In the genomic region with DNA sequence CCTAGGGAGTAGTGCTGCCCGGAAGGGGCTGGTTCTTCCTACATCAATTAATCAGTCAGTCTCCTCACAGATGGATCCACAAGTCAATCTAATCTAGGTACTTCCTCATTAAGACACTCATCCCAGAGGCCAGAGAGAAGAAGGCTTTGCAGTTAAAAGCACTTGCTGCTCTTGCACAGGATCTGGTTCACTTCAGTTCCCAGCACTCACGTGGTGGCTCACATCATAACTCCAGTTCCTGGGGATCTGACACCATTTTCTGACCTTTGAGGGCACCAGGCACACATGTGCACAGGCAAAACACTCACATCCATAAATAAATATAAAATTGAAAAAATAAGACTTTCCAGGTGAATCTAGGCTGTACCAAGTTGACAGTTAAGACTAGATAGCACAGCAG, we compare ENCODE assay signal across 36 mouse cellular contexts. TPM values are rescaled to one million over a fixed set of nuclear protein-coding genes. Genes with fewer than 3 reads are reported as not detected.
"Had no signal": no experiment of that assay in that cellular context is flagged by ENCODE, and none has a peak within 500 bp of the region (broad histone marks: within the 10 kb centered on the region; RNA-seq: fewer than 3 reads in every experiment).

No protein-coding gene starts in this region.

- H3K4me3 ChIP-seq: left cerebral cortex, adult 2 months; limb, embryonic 10.5 days; limb, embryonic 12.5 days; limb, embryonic 13.5 days; limb, embryonic 15.5 days; liver, embryonic 12.5 days; liver, embryonic 13.5 days; liver, embryonic 15.5 days; lung, embryonic 15.5 days; megakaryocyte, embryonic 14.5 days; midbrain, embryonic 10.5 days; midbrain, embryonic 12.5 days; midbrain, embryonic 13.5 days; midbrain, embryonic 15.5 days; myocyte; neural tube, embryonic 12.5 days had no signal

- H3K4me2 ChIP-seq: limb, embryonic 12.5 days; limb, embryonic 13.5 days; limb, embryonic 15.5 days; liver, embryonic 11.5 days; liver, embryonic 12.5 days; liver, embryonic 13.5 days; liver, embryonic 15.5 days; lung, embryonic 14.5 days; lung, embryonic 15.5 days; midbrain, embryonic 12.5 days; midbrain, embryonic 13.5 days; midbrain, embryonic 15.5 days; neural tube, embryonic 12.5 days had no signal

- H3K4me1 ChIP-seq: limb, embryonic 10.5 days; limb, embryonic 12.5 days; limb, embryonic 13.5 days; limb, embryonic 15.5 days; liver, embryonic 13.5 days; lung, embryonic 15.5 days; megakaryocyte, embryonic 14.5 days; midbrain, embryonic 10.5 days; midbrain, embryonic 12.5 days; midbrain, embryonic 13.5 days; midbrain, embryonic 15.5 days; neural tube, embryonic 12.5 days had no signal

- H3K27me3 ChIP-seq: limb, embryonic 12.5 days; limb, embryonic 13.5 days; limb, embryonic 15.5 days; liver, embryonic 12.5 days; liver, embryonic 13.5 days; liver, embryonic 15.5 days; lung, embryonic 15.5 days; megakaryocyte, embryonic 14.5 days; midbrain, embryonic 15.5 days; neural tube, embryonic 12.5 days had no signal

- ATAC-seq: liver, embryonic 12.5 days; liver, postnatal 0 days; lung, postnatal 0 days; midbrain, embryonic 13.5 days; midbrain, embryonic 15.5 days; midbrain, embryonic 16.5 days had no signal

- H3K36me3 ChIP-seq: limb, embryonic 10.5 days; limb, embryonic 12.5 days; limb, embryonic 13.5 days; limb, embryonic 15.5 days; liver, embryonic 12.5 days; liver, embryonic 13.5 days; liver, embryonic 15.5 days; lung, embryonic 15.5 days; midbrain, embryonic 10.5 days; midbrain, embryonic 12.5 days; midbrain, embryonic 13.5 days; midbrain, embryonic 15.5 days; neural tube, embryonic 12.5 days had no signal

- H3K27ac ChIP-seq: left cerebral cortex, adult 2 months; limb, embryonic 10.5 days; limb, embryonic 12.5 days; limb, embryonic 13.5 days; limb, embryonic 15.5 days; liver, embryonic 12.5 days; liver, embryonic 13.5 days; liver, embryonic 14.5 days; liver, embryonic 15.5 days; lung, embryonic 15.5 days; macrophage; midbrain, embryonic 10.5 days; midbrain, embryonic 12.5 days; midbrain, embryonic 13.5 days; midbrain, embryonic 15.5 days; neural tube, embryonic 12.5 days had no signal

- DNase-seq: left cerebral cortex, postnatal 4 days; liver; liver, embryonic 13.5 days; liver, postnatal 0 days; lung, adult 18-20 months; lung, adult 2 months; lung, embryonic 14.5 days; lung, postnatal 10 days; lung, postnatal 14 days; lung, postnatal 36 days; lung, postnatal 4 days; midbrain, embryonic 14.5 days had no signal

- H3K9me3 ChIP-seq: limb, embryonic 10.5 days; limb, embryonic 12.5 days; limb, embryonic 13.5 days; limb, embryonic 15.5 days; liver, embryonic 12.5 days; liver, embryonic 13.5 days; liver, embryonic 15.5 days; lung, embryonic 15.5 days; midbrain, embryonic 10.5 days; midbrain, embryonic 12.5 days; midbrain, embryonic 13.5 days; midbrain, embryonic 15.5 days; neural tube, embryonic 12.5 days had no signal

- H3K9ac ChIP-seq: limb, embryonic 12.5 days; limb, embryonic 13.5 days; limb, embryonic 15.5 days; liver, embryonic 12.5 days; liver, embryonic 13.5 days; liver, embryonic 14.5 days; liver, embryonic 15.5 days; liver, postnatal 0 days; lung, embryonic 14.5 days; lung, embryonic 15.5 days; midbrain, embryonic 12.5 days; midbrain, embryonic 13.5 days; midbrain, embryonic 15.5 days; neural tube, embryonic 12.5 days had no signal

RNA-seq across cellular contexts. Expression of a gene that starts 27.7 kb away (rescaled TPM):
- total RNA-seq: megakaryocyte progenitor cell, adult 5-6 weeks; megakaryocyte, adult 5-6 weeks; megakaryocyte-erythroid progenitor cell, adult 5-6 weeks; monocyte, adult 5-6 weeks had no signal
